Mouse (Mus musculus) midbrain, embryonic 15.5 days (tissue): Measurements from ENCODE around the gene Evpl. TPM values are rescaled to one million over a fixed set of nuclear protein-coding genes. Genes with fewer than 3 reads are reported as not detected.

Source experiments
- ATAC-seq: fragments of 200-750 bp; cut with Nextera tagmentation; replicated peaks from 2 replicates; pipeline ENCODE4 v1.8.0; 2017; ENCODE audit warnings: moderate TSS enrichment
- H3K27ac ChIP-seq: fragments of 300-500 bp; sonication (generic); 2 replicates; pipeline ENCODE4 v1.5.1; 2015; ENCODE audit warnings: mild to moderate bottlenecking, inconsistent platforms
- H3K27me3 ChIP-seq: fragments of 300-500 bp; sonication (generic); replicated peaks from 2 replicates; pipeline ENCODE4 v1.6.1; 2015; ENCODE audit warnings: inconsistent platforms
- H3K36me3 ChIP-seq: fragments of 300-500 bp; sonication (generic); replicated peaks from 2 replicates; pipeline ENCODE4 v1.6.1; 2015; ENCODE audit warnings: inconsistent platforms
- H3K4me1 ChIP-seq: fragments of 300-500 bp; sonication (generic); 2 replicates; pipeline ENCODE4 v1.6.1; 2015; ENCODE audit warnings: inconsistent platforms
- H3K4me2 ChIP-seq: fragments of 300-500 bp; sonication (generic); 2 replicates; pipeline ENCODE4 v1.6.1; 2015; ENCODE audit warnings: inconsistent platforms, mild to moderate bottlenecking, moderate library complexity
- H3K4me3 ChIP-seq: fragments of 300-500 bp; sonication (generic); 2 replicates; pipeline ENCODE4 v1.5.1; 2015; ENCODE audit warnings: mild to moderate bottlenecking, inconsistent platforms
- H3K9ac ChIP-seq: fragments of 300-500 bp; sonication (generic); 2 replicates; pipeline ENCODE4 v1.6.1; 2015; ENCODE audit warnings: mild to moderate bottlenecking, inconsistent platforms
- H3K9me3 ChIP-seq: fragments of 300-500 bp; sonication (generic); 2 replicates; pipeline ENCODE4 v1.6.1; 2016; ENCODE audit warnings: inconsistent platforms
- WGBS: fragments of 180-500 bp; shearing (Covaris S2); methylation state at CpG from one replicate; pipeline ENCODE4 v1.1.7; 2015; ENCODE audit warnings: mixed read lengths; 5-methylcytosine and 5-hydroxymethylcytosine counted together
- polyA plus RNA-seq: library from polyadenylated mRNA; unstranded; fragments of >200 nt; fragmentation: Nextera tagmentation; extraction: Ambion mirVana; gene quantifications from 2 replicates; pipeline ENCODE4 v1.2.1, GENCODE M21; 2015

Gene Evpl
- polyA plus RNA-seq, 1 experiment from 2014 or later, result 0.96 TPM

- peaks cover 38% of the 10 kb centered on the region for H3K27me3 ChIP-seq
- no peak overlapping the region for H3K4me3 ChIP-seq
- no peak overlapping the region for H3K4me2 ChIP-seq
- H3K9ac ChIP-seq, result no peak overlapping the region
- 23% methylated on average over 4 of the region's 4 CpGs for WGBS
- H3K27ac ChIP-seq, result peak overlapping the region; percentile 60; the same call in 1 of the 2 replicates
- H3K9me3 ChIP-seq, result no peaks in the 10 kb centered on the region
- H3K36me3 ChIP-seq, result no peaks in the 10 kb centered on the region
- peaks cover 22% of the 10 kb centered on the region for H3K4me1 ChIP-seq
- ATAC-seq, result no peak
Observed at GRCm38 (mm10) chr11:116219885-116220284, 18.0 kb downstream of the Evpl start.

GRCm38 (mm10) chr11:116218737-116219400 is 19.0 kb downstream of the Evpl start:
- H3K4me2 ChIP-seq, result no peak overlapping the region
- 46% methylated on average over 7 of the region's 7 CpGs for WGBS
- ATAC-seq, result peak; percentile 56
- H3K9ac ChIP-seq, result no peak overlapping the region
- peak overlapping the region; percentile 60 for H3K27ac ChIP-seq
- peaks cover 22% of the 10 kb centered on the region for H3K4me1 ChIP-seq
- peaks cover 33% of the 10 kb centered on the region for H3K27me3 ChIP-seq
- no peaks in the 10 kb centered on the region for H3K9me3 ChIP-seq
- no peak overlapping the region for H3K4me3 ChIP-seq
- no peaks in the 10 kb centered on the region for H3K36me3 ChIP-seq

- H3K9me3 ChIP-seq, result no peaks in the 10 kb centered on the region
- H3K27ac ChIP-seq, result peak overlapping the region; percentile 60
- no peak for ATAC-seq
- H3K27me3 ChIP-seq, result peaks cover 27% of the 10 kb centered on the region
- WGBS, result 78% methylated on average over 2 of the region's 2 CpGs
- no peaks in the 10 kb centered on the region for H3K36me3 ChIP-seq
- no peak overlapping the region for H3K9ac ChIP-seq
- H3K4me2 ChIP-seq, result no peak overlapping the region
- H3K4me3 ChIP-seq, result no peak overlapping the region
- peaks cover 22% of the 10 kb centered on the region for H3K4me1 ChIP-seq
Observed at GRCm38 (mm10) chr11:116218263-116218662, 19.6 kb downstream of the Evpl start.

GRCm38 (mm10) chr11:116216549-116216948 is 21.3 kb downstream of the Evpl start:
- H3K27me3 ChIP-seq, result peaks cover 12% of the 10 kb centered on the region
- no peak overlapping the region for H3K9ac ChIP-seq
- no peaks in the 10 kb centered on the region for H3K9me3 ChIP-seq
- H3K4me1 ChIP-seq, result peaks cover 14% of the 10 kb centered on the region
- H3K4me2 ChIP-seq, result no peak overlapping the region
- H3K4me3 ChIP-seq, result no peak overlapping the region
- no peaks in the 10 kb centered on the region for H3K36me3 ChIP-seq
- H3K27ac ChIP-seq, result no peak overlapping the region
- 84% methylated on average over 11 of the region's 11 CpGs for WGBS
- no peak for ATAC-seq

- no peak overlapping the region for H3K4me2 ChIP-seq
- no peaks in the 10 kb centered on the region for H3K36me3 ChIP-seq
- peaks cover 6% of the 10 kb centered on the region for H3K27me3 ChIP-seq
- no peak overlapping the region for H3K9ac ChIP-seq
- no peak overlapping the region for H3K27ac ChIP-seq
- no peak overlapping the region for H3K4me3 ChIP-seq
- 96% methylated on average over 6 of the region's 6 CpGs for WGBS
- no peaks in the 10 kb centered on the region for H3K9me3 ChIP-seq
- ATAC-seq, result no peak
- peaks cover 14% of the 10 kb centered on the region for H3K4me1 ChIP-seq
Observed at GRCm38 (mm10) chr11:116215991-116216390, 21.9 kb downstream of the Evpl start.

GRCm38 (mm10) chr11:116215181-116215580 is 22.7 kb downstream of the Evpl start:
- no peak overlapping the region for H3K27ac ChIP-seq

GRCm38 (mm10) chr11:116213877-116214510 is 23.9 kb downstream of the Evpl start:
- Histone ChIP-seq H3K27me3 (no peaks in the 10 kb centered on the region), H3K4me1 (peaks cover 8% of the 10 kb centered on the region; the same call in 1 of the 2 replicates), H3K9me3 (no peaks in the 10 kb centered on the region), H3K4me3 (no peak overlapping the region), H3K27ac (no peak overlapping the region), H3K36me3 (no peaks in the 10 kb centered on the region), H3K4me2 (no peak overlapping the region), H3K9ac (no peak overlapping the region)
- ATAC-seq, result no peak
- 91% methylated on average over 13 of the region's 13 CpGs for WGBS

More at GRCm38 (mm10) chr11:116215181-116215580, 22.7 kb downstream of the Evpl start:
- no peak overlapping the region for H3K4me2 ChIP-seq
- WGBS, result 82% methylated on average over 7 of the region's 7 CpGs
- peaks cover 14% of the 10 kb centered on the region for H3K4me1 ChIP-seq
- ATAC-seq, result no peak
- no peak overlapping the region for H3K4me3 ChIP-seq
- no peaks in the 10 kb centered on the region; the same call in 1 of the 2 replicates for H3K27me3 ChIP-seq
- no peak overlapping the region for H3K9ac ChIP-seq
- no peaks in the 10 kb centered on the region for H3K9me3 ChIP-seq
- H3K36me3 ChIP-seq, result no peaks in the 10 kb centered on the region

- ATAC-seq, result no peak
- no peaks in the 10 kb centered on the region for H3K36me3 ChIP-seq
- no peaks in the 10 kb centered on the region for H3K27me3 ChIP-seq
- H3K9ac ChIP-seq, result no peak overlapping the region
- no peaks in the 10 kb centered on the region for H3K9me3 ChIP-seq
- H3K27ac ChIP-seq, result no peak overlapping the region
- no peak overlapping the region for H3K4me3 ChIP-seq
- 91% methylated on average over 6 of the region's 6 CpGs for WGBS
- H3K4me2 ChIP-seq, result no peak overlapping the region
- no peaks in the 10 kb centered on the region for H3K4me1 ChIP-seq
Observed at GRCm38 (mm10) chr11:116212847-116213246, 25.0 kb downstream of the Evpl start.

- H3K27ac ChIP-seq, result no peak overlapping the region
- no peaks in the 10 kb centered on the region for H3K27me3 ChIP-seq
- H3K36me3 ChIP-seq, result no peaks in the 10 kb centered on the region; the same call in 1 of the 2 replicates
- WGBS, result 79% methylated on average over 5 of the region's 5 CpGs
- H3K9ac ChIP-seq, result no peak overlapping the region
- no peak overlapping the region for H3K4me2 ChIP-seq
- ATAC-seq, result no peak
- H3K4me3 ChIP-seq, result no peak overlapping the region
- H3K4me1 ChIP-seq, result no peaks in the 10 kb centered on the region
- no peaks in the 10 kb centered on the region for H3K9me3 ChIP-seq
Observed at GRCm38 (mm10) chr11:116210696-116211095, 27.2 kb downstream of the Evpl start.

- no peak overlapping the region for H3K4me3 ChIP-seq
- H3K27ac ChIP-seq, result no peak overlapping the region
- no peaks in the 10 kb centered on the region for H3K27me3 ChIP-seq
- no peak overlapping the region for H3K4me2 ChIP-seq
- H3K4me1 ChIP-seq, result no peaks in the 10 kb centered on the region
- H3K9ac ChIP-seq, result no peak overlapping the region
- WGBS, result 82% methylated on average over 8 of the region's 8 CpGs
- H3K9me3 ChIP-seq, result no peaks in the 10 kb centered on the region
- ATAC-seq, result no peak
- no peaks in the 10 kb centered on the region; the same call in 1 of the 2 replicates for H3K36me3 ChIP-seq
Observed at GRCm38 (mm10) chr11:116209257-116209656, 28.6 kb downstream of the Evpl start.

- no peak overlapping the region for H3K27ac ChIP-seq
- no peak overlapping the region for H3K9ac ChIP-seq
- no peak for ATAC-seq
- H3K4me3 ChIP-seq, result no peak overlapping the region
- H3K4me2 ChIP-seq, result no peak overlapping the region
- no peaks in the 10 kb centered on the region; the same call in 1 of the 2 replicates for H3K36me3 ChIP-seq
- H3K9me3 ChIP-seq, result no peaks in the 10 kb centered on the region
- no peaks in the 10 kb centered on the region for H3K27me3 ChIP-seq
- WGBS, result 85% methylated on average over 3 of the region's 3 CpGs
- H3K4me1 ChIP-seq, result no peaks in the 10 kb centered on the region
Observed at GRCm38 (mm10) chr11:116208660-116209059, 29.2 kb downstream of the Evpl start.

- Histone ChIP-seq H3K9me3 (no peaks in the 10 kb centered on the region), H3K27me3 (no peaks in the 10 kb centered on the region), H3K9ac (no peak overlapping the region), H3K4me2 (no peak overlapping the region), H3K4me1 (no peaks in the 10 kb centered on the region), H3K36me3 (no peaks in the 10 kb centered on the region; the same call in 1 of the 2 replicates), H3K4me3 (no peak overlapping the region), H3K27ac (no peak overlapping the region)
- no peak for ATAC-seq
- WGBS, result 82% methylated on average over 4 of the region's 4 CpGs
Observed at GRCm38 (mm10) chr11:116206678-116207077, 31.2 kb downstream of the Evpl start.

GRCm38 (mm10) chr11:116203150-116203549 is 34.7 kb downstream of the Evpl start:
- 96% methylated on average over 3 of the region's 3 CpGs for WGBS
- Histone ChIP-seq H3K9ac (no peak overlapping the region), H3K4me2 (no peak overlapping the region), H3K27me3 (no peaks in the 10 kb centered on the region), H3K4me1 (peaks cover 4% of the 10 kb centered on the region), H3K9me3 (no peaks in the 10 kb centered on the region), H3K36me3 (no peaks in the 10 kb centered on the region; the same call in 1 of the 2 replicates), H3K4me3 (no peak overlapping the region), H3K27ac (no peak overlapping the region)
- no peak for ATAC-seq
